Mouse (Mus musculus): ENCODE data around the gene Prr32. TPM values are rescaled to one million over a fixed set of nuclear protein-coding genes. Genes with fewer than 3 reads are reported as not detected.

Gene Prr32
- polyA plus RNA-seq (2015; fragmentation: Nextera tagmentation; extraction: Ambion mirVana): 197 and 220 TPM in 2 replicates

DNA sequence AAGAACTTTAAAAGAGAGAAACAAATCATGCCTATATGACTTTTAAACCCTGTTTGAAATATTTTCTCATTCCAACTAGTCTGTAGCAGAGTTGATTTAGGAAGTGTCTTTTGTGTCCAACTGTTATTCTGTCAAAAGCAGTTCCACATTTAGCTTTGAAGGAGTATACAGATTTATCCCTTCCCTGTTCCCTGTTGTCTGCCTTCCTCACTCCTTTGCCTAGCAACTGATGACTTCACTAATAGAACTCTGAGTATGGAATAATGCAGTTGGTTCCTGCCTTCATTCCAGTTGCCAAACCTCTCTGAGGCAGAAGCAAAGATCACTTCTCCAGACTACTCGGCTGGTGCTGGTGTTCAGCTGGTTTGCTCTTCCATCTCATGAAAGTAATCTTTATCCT, at the start of gene Prr32:
TSS of gene Prr32 (plus strand) at position 301 of the 400 bp plus-strand sequence.

Measured in skeletal muscle tissue, postnatal 0 days (tissue).